Mouse (Mus musculus): ENCODE measurements at regions not wholly inside any gene's neighbourhood (a gene's known extent, or its start where the extent isn't known, plus 50 kb on each side); places are given as distances from the start of the nearest gene placed in this dataset.
A peak's percentile ranks its signal among the peaks of the same experiment; 100 is the strongest.
"Not testable (repeated sequence)": the region's sequence is repeated elsewhere in the genome, so short reads cannot be mapped to it uniquely, and the experiment has no call there.

DNA sequence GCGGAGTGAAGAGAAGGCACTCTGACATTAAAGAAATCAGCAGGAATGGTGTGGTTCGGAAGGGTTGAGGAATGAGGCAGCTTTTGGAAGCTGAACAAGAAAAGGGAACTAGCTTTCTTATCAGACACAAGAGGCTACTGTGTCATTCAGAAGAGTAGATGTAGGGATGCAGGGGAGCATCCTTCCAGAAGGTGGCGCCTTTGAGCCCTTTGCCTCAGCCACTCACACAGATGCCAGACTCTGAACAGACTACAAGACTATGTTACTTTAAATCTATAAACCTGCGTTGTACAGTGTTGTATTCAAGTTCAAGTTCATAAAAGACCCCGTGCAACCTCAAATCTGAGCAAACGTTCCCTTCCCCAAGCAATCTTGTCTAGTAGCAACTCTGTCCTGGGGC lies 128.9 kb downstream of the Kap start:
- not testable (repeated sequence) for H3K27ac ChIP-seq (replicated peaks); H3K4me2 ChIP-seq; H3K9me3 ChIP-seq; H3K4me3 ChIP-seq; H3K4me1 ChIP-seq (replicated peaks); H3K9ac ChIP-seq; H3K27me3 ChIP-seq; H3K36me3 ChIP-seq; ATAC-seq (ENCODE audit: low FRiP score, low read depth)
- WGBS, result 68% methylated on average over 6 of the region's 6 CpGs

GRCm38 (mm10) chr6:133706712-133707111 lies 146.8 kb downstream of the Kap start:
- H3K27ac ChIP-seq (replicated peaks); H3K27me3 ChIP-seq; H3K4me1 ChIP-seq (replicated peaks); H3K9ac ChIP-seq; H3K9me3 ChIP-seq; H3K36me3 ChIP-seq; ATAC-seq (ENCODE audit: low FRiP score, low read depth): not testable (repeated sequence)
- WGBS, result 3% methylated on average over 8 of the region's 8 CpGs
- Histone ChIP-seq H3K4me3 (0 out of 2 replicates have a peak overlapping the region, but pooled peaks have one; percentile 7), H3K4me2 (peak overlapping the region; percentile 44)

GRCm38 (mm10) chr6:133701625-133702024 lies 151.9 kb downstream of the Kap start:
- H3K4me3 ChIP-seq, result no peak overlapping the region
- no peaks in the 10 kb centered on the region for H3K36me3 ChIP-seq
- H3K27ac ChIP-seq (replicated peaks), result no peak overlapping the region
- no peaks in the 10 kb centered on the region for H3K27me3 ChIP-seq
- H3K9me3 ChIP-seq, result no peaks in the 10 kb centered on the region
- H3K4me2 ChIP-seq, result no peak overlapping the region
- no peak overlapping the region for H3K9ac ChIP-seq
- no peaks in the 10 kb centered on the region for H3K4me1 ChIP-seq (replicated peaks)
- 75% methylated on average over 2 of the region's 2 CpGs for WGBS
- ATAC-seq (ENCODE audit: low FRiP score, low read depth), result no peak

Measured in hindbrain, embryonic 15.5 days (tissue).